Mouse (Mus musculus) CH12.LX (cell line): ENCODE data around the gene Atp1a4.

Experiments
- CTCF ChIP-seq, 2 experiments: IDR thresholded peaks in 1 of 2; conservative IDR thresholded peaks in 1 of 2; 2 replicates each; pipeline ENCODE4 v1.5.1; 2011 to 2012; ENCODE audit warnings: low read depth in 2 of 2, low read length in 2 of 2, improper control_type of control experiment in 1 of 2, inconsistent platforms in 1 of 2, mild to moderate bottlenecking in 1 of 2, moderate library complexity in 1 of 2
- ELF1 ChIP-seq: IDR thresholded peaks from 2 replicates; pipeline ENCODE4 v1.6.1; 2014; ENCODE audit warnings: low read depth, mild to moderate bottlenecking, inconsistent platforms, low read length, improper control_type of control experiment
- HCFC1 ChIP-seq: IDR thresholded peaks from 2 replicates; pipeline ENCODE4 v1.6.1; 2012; ENCODE audit warnings: low read depth, mild to moderate bottlenecking, inconsistent platforms, low read length, improper control_type of control experiment

DNA sequence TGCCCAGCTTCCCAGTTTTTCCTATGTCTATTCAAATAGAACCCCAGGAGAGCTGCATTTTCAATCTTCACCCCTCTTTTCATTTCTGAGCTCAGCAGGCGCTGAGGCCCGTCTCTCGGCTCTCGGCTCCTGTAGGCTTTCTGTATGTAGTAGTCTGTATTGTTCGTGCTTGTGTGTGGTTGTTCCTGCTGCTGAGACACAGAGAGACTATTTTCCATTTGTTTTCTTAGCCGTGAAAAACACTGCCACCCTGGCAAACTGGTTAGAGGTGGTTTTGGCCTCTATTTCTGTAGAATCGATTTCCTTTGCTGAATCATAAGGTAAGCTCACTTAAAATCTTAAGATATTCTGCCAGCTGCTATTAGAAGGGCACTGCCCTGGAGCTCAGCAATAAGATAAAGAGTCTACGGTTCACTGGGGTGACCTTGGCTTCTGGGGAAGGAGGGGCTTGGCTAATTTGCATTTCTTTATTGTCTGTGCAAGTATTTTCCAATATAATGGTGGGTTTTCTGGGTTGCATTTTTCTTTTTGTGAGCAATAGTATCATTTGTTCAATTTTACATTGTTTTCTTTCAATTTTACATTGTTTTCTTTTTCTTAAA lies 3.4 kb upstream of the Atp1a4 start, which contains the start of gene Igsf8:
- no peak for TF ChIP-seq ELF1
- no peak for TF ChIP-seq HCFC1
- TF ChIP-seq CTCF (conservative IDR thresholded peaks at IDR 0.05 in 1 of 2, IDR thresholded peaks at IDR 0.05 in 1 of 2; ENCODE audit: low read depth in 2 of 2, low read length in 2 of 2), result no peak
